12 mouse cellular contexts compared by ENCODE assay signal in genomic region chr17:24068271-24068670, GRCm38 (mm10). TPM values are rescaled to one million over a fixed set of nuclear protein-coding genes. Genes with fewer than 3 reads are reported as not detected.
DNase-seq lines count a peak whose midpoint lies in the region; ATAC-seq and TF ChIP-seq lines count a peak whose summit lies in the region.
"Had no signal": no experiment of that assay in that cellular context is flagged by ENCODE, and none has a peak within 500 bp of the region (broad histone marks: within the 10 kb centered on the region; RNA-seq: fewer than 3 reads in every experiment).

No protein-coding gene starts in this region.

- no peaks in the 10 kb centered on the region for H3K27me3 ChIP-seq in hindbrain, embryonic 16.5 days (replicated peaks; ENCODE audit: control insufficient read depth, insufficient read depth, low read length)
- H3K27me3 ChIP-seq in hindbrain, embryonic 12.5 days, result no peaks in the 10 kb centered on the region
- H3K27me3 ChIP-seq: midbrain, embryonic 12.5 days had no signal

- peaks cover 20% of the 10 kb centered on the region for H3K4me1 ChIP-seq in hindbrain, embryonic 16.5 days (ENCODE audit: control insufficient read depth, insufficient read depth, low read depth, low read length)
- H3K4me1 ChIP-seq in hindbrain, embryonic 12.5 days, result peaks cover 14% of the 10 kb centered on the region
- peaks cover 15% of the 10 kb centered on the region for H3K4me1 ChIP-seq in olfactory bulb, adult 2 months (ENCODE audit: control insufficient read depth, insufficient read depth, low read length)

- peak overlapping the region; percentile 13; the same call in 1 of the 2 replicates for H3K27ac ChIP-seq in hindbrain, embryonic 16.5 days (ENCODE audit: low read depth, low read length)
- no peak overlapping the region for H3K27ac ChIP-seq in hindbrain, embryonic 12.5 days
- H3K27ac ChIP-seq in olfactory bulb, adult 2 months (ENCODE audit: insufficient read depth, low read depth, low read length), result peak overlapping the region; percentile 34; the same call in 1 of the 2 replicates
- H3K27ac ChIP-seq: midbrain, embryonic 12.5 days had no signal

- WGBS in hindbrain, embryonic 16.5 days, result 72% methylated on average over 5 of the region's 5 CpGs
- WGBS in hindbrain, embryonic 12.5 days, result 90% methylated on average over 5 of the region's 5 CpGs
- WGBS in olfactory bulb, adult 2 months, result 29% methylated on average over 5 of the region's 5 CpGs

- H3K36me3 ChIP-seq in hindbrain, embryonic 16.5 days (ENCODE audit: control insufficient read depth, insufficient read depth, low read length), result 0 out of 2 replicates have a peak, but pooled peaks cover 2% of the 10 kb centered on the region
- H3K36me3 ChIP-seq in hindbrain, embryonic 12.5 days, result peaks cover 11% of the 10 kb centered on the region; the same call in 1 of the 2 replicates

- no peak for TF ChIP-seq POLR2A in olfactory bulb, adult 2 months (IDR thresholded peaks at IDR 0.05; ENCODE audit: insufficient read depth, low read depth, low read length)

- DNase-seq in urinary bladder, adult 2 months (ENCODE audit: low spot score), result peak; percentile 16
- DNase-seq in urinary bladder, postnatal 14 days (ENCODE audit: low spot score), result no peak
- peak; percentile 94 for DNase-seq in fibroblast of lung, adult 2 months (ENCODE audit: low read depth)
- no peak for DNase-seq in adrenal gland, postnatal 25 days
- DNase-seq in kidney, adult 9 months, result no peak
- DNase-seq: liver, postnatal 0 days had no signal

- no peak overlapping the region for H3K9ac ChIP-seq in hindbrain, embryonic 16.5 days (ENCODE audit: low read depth, low read length)
- H3K9ac ChIP-seq in hindbrain, embryonic 12.5 days, result no peak overlapping the region
- H3K9ac ChIP-seq: liver, postnatal 0 days; midbrain, embryonic 12.5 days had no signal

- H3K4me2 ChIP-seq in hindbrain, embryonic 16.5 days (ENCODE audit: low read length), result no peak overlapping the region
- H3K4me2 ChIP-seq in hindbrain, embryonic 12.5 days (replicated peaks), result no peak overlapping the region
- H3K4me2 ChIP-seq: midbrain, embryonic 12.5 days had no signal

- no peak overlapping the region for H3K4me3 ChIP-seq in hindbrain, embryonic 16.5 days (ENCODE audit: low read length)
- no peak overlapping the region for H3K4me3 ChIP-seq in hindbrain, embryonic 12.5 days
- H3K4me3 ChIP-seq in olfactory bulb, adult 2 months (ENCODE audit: insufficient read depth, low read depth, low read length), result no peak overlapping the region
- H3K4me3 ChIP-seq: midbrain, embryonic 12.5 days had no signal

- no peaks in the 10 kb centered on the region for H3K9me3 ChIP-seq in hindbrain, embryonic 16.5 days (ENCODE audit: control insufficient read depth, low read length)
- no peaks in the 10 kb centered on the region for H3K9me3 ChIP-seq in hindbrain, embryonic 12.5 days (replicated peaks)
- H3K9me3 ChIP-seq: midbrain, embryonic 12.5 days had no signal

- TF ChIP-seq CTCF in olfactory bulb, adult 2 months (IDR thresholded peaks at IDR 0.05; ENCODE audit: insufficient read depth, low read depth, low read length), result no peak

- peak; percentile 13; the same call in 1 of the 2 replicates for ATAC-seq in hindbrain, embryonic 16.5 days
- no peak for ATAC-seq in hindbrain, embryonic 12.5 days (ENCODE audit: low FRiP score)
- ATAC-seq: liver, postnatal 0 days had no signal

RNA-seq across cellular contexts. Expression of gene Kctd5, which starts 5.0 kb away (rescaled TPM):
- 82.0 and 89.9 TPM in 2 replicates for polyA plus RNA-seq in hindbrain, embryonic 16.5 days (2015; fragmentation: Nextera tagmentation; extraction: Ambion mirVana)
- 94.2 and 97.0 TPM in 2 replicates for polyA plus RNA-seq in hindbrain, embryonic 12.5 days (2016; fragmentation: Nextera tagmentation; extraction: Ambion mirVana)
- 27.7 and 35.6 TPM in 2 replicates for polyA plus RNA-seq in urinary bladder, adult 2 months (2012; rRNA removed)
- not detected in 2 replicates for polyA plus RNA-seq in olfactory bulb, adult 2 months (2012; ENCODE audit: insufficient read depth, insufficient read length, low replicate concordance, missing spikeins)
- total RNA-seq in adrenal gland, postnatal 25 days (2021), result 15.4 and 17.2 TPM in 2 replicates

RNA-seq across cellular contexts. Expression of gene Prss27, which starts 30.3 kb away (rescaled TPM):
- polyA plus RNA-seq in hindbrain, embryonic 16.5 days (2015; fragmentation: Nextera tagmentation; extraction: Ambion mirVana), result 0.12 and 0.16 TPM in 2 replicates
- polyA plus RNA-seq in hindbrain, embryonic 12.5 days (2016; fragmentation: Nextera tagmentation; extraction: Ambion mirVana), result 0.31 and 0.34 TPM in 2 replicates
- polyA plus RNA-seq in urinary bladder, adult 2 months (2012; rRNA removed), result 13.2 and 21.8 TPM in 2 replicates
- not detected in 2 replicates for polyA plus RNA-seq in olfactory bulb, adult 2 months (2012; ENCODE audit: insufficient read depth, insufficient read length, low replicate concordance, missing spikeins)
- total RNA-seq in adrenal gland, postnatal 25 days (2021), result 0.43 TPM in 1 of 2 replicates, not detected in the other
- total RNA-seq: gastrocnemius, postnatal 36 days; heart, postnatal 25 days had no signal
- polyA plus RNA-seq: liver, postnatal 0 days had no signal

Comparison
In these comparisons a context has a peak if more than half of its experiments do, and no peak if none do; other contexts are left out.
1. DNase-seq: peak in urinary bladder, adult 2 months (single experiment) and fibroblast of lung, adult 2 months (single experiment); none in urinary bladder, postnatal 14 days (single experiment), adrenal gland, postnatal 25 days (single experiment) and kidney, adult 9 months (single experiment).
2. RNA of gene Prss27, which starts 30.3 kb away (polyA plus RNA-seq): 13.2 to 21.8 TPM in urinary bladder, adult 2 months; 0.31 to 0.34 TPM in hindbrain, embryonic 12.5 days, 0.12 to 0.16 TPM in hindbrain, embryonic 16.5 days and not detected in olfactory bulb, adult 2 months; every median in the first group is over 10 times any median in the second.